ENCODE assay signal across 8 mouse cellular contexts in genomic region chr11:95415931-95416330, GRCm38 (mm10). TPM values are rescaled to one million over a fixed set of nuclear protein-coding genes. Genes with fewer than 3 reads are reported as not detected.
A peak's percentile ranks its signal among the peaks of the same experiment; 100 is the strongest.
DNase-seq lines count a peak whose midpoint lies in the region; ATAC-seq and TF ChIP-seq lines count a peak whose summit lies in the region.
"Had no signal": no experiment of that assay in that cellular context is flagged by ENCODE, and none has a peak within 500 bp of the region (broad histone marks: within the 10 kb centered on the region; RNA-seq: fewer than 3 reads in every experiment).

No protein-coding gene starts in this region.

- peaks cover 2% of the 10 kb centered on the region; the same call in 1 of the 2 replicates for H3K27me3 ChIP-seq in forebrain, embryonic 11.5 days (ENCODE audit: control insufficient read depth, insufficient read depth, low read length)
- no peaks in the 10 kb centered on the region for H3K27me3 ChIP-seq in intestine, postnatal 0 days (replicated peaks; ENCODE audit: control insufficient read depth, insufficient read depth, low read length)
- H3K27me3 ChIP-seq in stomach, embryonic 14.5 days (ENCODE audit: control insufficient read depth, insufficient read depth, low read length), result no peaks in the 10 kb centered on the region

- H3K9ac ChIP-seq in forebrain, embryonic 11.5 days (ENCODE audit: low read length), result no peak overlapping the region
- H3K9ac ChIP-seq in intestine, postnatal 0 days (ENCODE audit: low read depth, low read length), result no peak overlapping the region
- no peak overlapping the region for H3K9ac ChIP-seq in stomach, embryonic 14.5 days (replicated peaks; ENCODE audit: low read depth, low read length)

- no peak for ATAC-seq in forebrain, embryonic 11.5 days (replicated peaks; ENCODE audit: low FRiP score)
- no peak for ATAC-seq in intestine, postnatal 0 days
- no peak for ATAC-seq in stomach, embryonic 14.5 days (ENCODE audit: insufficient number of reproducible peaks, insufficient read depth, low FRiP score, low read depth)

- DNase-seq in lung, postnatal 36 days, result peak; percentile 46
- DNase-seq in lung, postnatal 25 days (ENCODE audit: low spot score), result no peak
- no peak for DNase-seq in forebrain, embryonic 11.5 days (ENCODE audit: low spot score)
- no peak for DNase-seq in thymus, postnatal 14 days
- DNase-seq in cerebellum, postnatal 4 days (ENCODE audit: low spot score in 2 of 2), result no peak
- DNase-seq: lung, adult 18-20 months had no signal

- peaks cover 3% of the 10 kb centered on the region; the same call in 1 of the 2 replicates for H3K4me1 ChIP-seq in forebrain, embryonic 11.5 days (replicated peaks; ENCODE audit: control insufficient read depth, insufficient read depth, low read length)
- peaks cover 8% of the 10 kb centered on the region; the same call in 1 of the 2 replicates for H3K4me1 ChIP-seq in intestine, postnatal 0 days (replicated peaks; ENCODE audit: control insufficient read depth, insufficient read depth, low read length)
- H3K4me1 ChIP-seq in stomach, embryonic 14.5 days (ENCODE audit: control insufficient read depth, insufficient read depth, low read length), result peaks cover 13% of the 10 kb centered on the region

- H3K27ac ChIP-seq in forebrain, embryonic 11.5 days (ENCODE audit: low read depth, low read length), result no peak overlapping the region
- H3K27ac ChIP-seq in intestine, postnatal 0 days (ENCODE audit: low read depth, low read length), result no peak overlapping the region
- H3K27ac ChIP-seq in stomach, embryonic 14.5 days (ENCODE audit: low read length), result no peak overlapping the region

- TF ChIP-seq CTCF in intestine, postnatal 0 days (IDR thresholded peaks at IDR 0.05; ENCODE audit: low read depth), result no peak

- no peaks in the 10 kb centered on the region for H3K36me3 ChIP-seq in forebrain, embryonic 11.5 days (ENCODE audit: control insufficient read depth, insufficient read depth, low read length)
- no peaks in the 10 kb centered on the region for H3K36me3 ChIP-seq in intestine, postnatal 0 days (ENCODE audit: control insufficient read depth, insufficient read depth)
- peaks cover 3% of the 10 kb centered on the region; the same call in 1 of the 2 replicates for H3K36me3 ChIP-seq in stomach, embryonic 14.5 days (ENCODE audit: control insufficient read depth, insufficient read depth, low read length)

- peak overlapping the region; percentile 46; the same call in 1 of the 2 replicates for H3K4me3 ChIP-seq in forebrain, embryonic 11.5 days (ENCODE audit: low read depth, low read length)
- H3K4me3 ChIP-seq in intestine, postnatal 0 days (ENCODE audit: low read depth, low read length), result no peak overlapping the region
- peak overlapping the region; percentile 62; the same call in 1 of the 2 replicates for H3K4me3 ChIP-seq in stomach, embryonic 14.5 days (ENCODE audit: low read depth, low read length)

- H3K9me3 ChIP-seq in forebrain, embryonic 11.5 days (ENCODE audit: control insufficient read depth, low read length), result no peaks in the 10 kb centered on the region
- H3K9me3 ChIP-seq in intestine, postnatal 0 days (ENCODE audit: control insufficient read depth), result no peaks in the 10 kb centered on the region
- H3K9me3 ChIP-seq in stomach, embryonic 14.5 days (ENCODE audit: control insufficient read depth, low read depth, low read length), result no peaks in the 10 kb centered on the region

- peak overlapping the region; percentile 62 for H3K4me2 ChIP-seq in forebrain, embryonic 11.5 days (ENCODE audit: low read depth, low read length, severe bottlenecking)
- peak overlapping the region; percentile 79; the same call in 1 of the 2 replicates for H3K4me2 ChIP-seq in intestine, postnatal 0 days (replicated peaks; ENCODE audit: low read depth)
- peak overlapping the region; percentile 43 for H3K4me2 ChIP-seq in stomach, embryonic 14.5 days (replicated peaks; ENCODE audit: low read depth, low read length)

RNA-seq across cellular contexts. Expression of gene Spop, which starts 2.1 kb away (rescaled TPM):
- 144 and 146 TPM in 2 replicates for polyA plus RNA-seq in forebrain, embryonic 11.5 days (2014; fragmentation: Nextera tagmentation; extraction: Ambion mirVana)
- polyA plus RNA-seq in intestine, postnatal 0 days (2015; fragmentation: Nextera tagmentation; extraction: Ambion mirVana), result 54.1 and 61.2 TPM in 2 replicates
- 105 and 111 TPM in 2 replicates for polyA plus RNA-seq in stomach, embryonic 14.5 days (2014; fragmentation: Nextera tagmentation; extraction: Ambion mirVana)

RNA-seq across cellular contexts. Expression of gene Slc35b1, which starts 31.4 kb away (rescaled TPM):
- polyA plus RNA-seq in forebrain, embryonic 11.5 days (2014; fragmentation: Nextera tagmentation; extraction: Ambion mirVana), result 116 and 118 TPM in 2 replicates
- 130 and 144 TPM in 2 replicates for polyA plus RNA-seq in intestine, postnatal 0 days (2015; fragmentation: Nextera tagmentation; extraction: Ambion mirVana)
- 91.0 and 98.1 TPM in 2 replicates for polyA plus RNA-seq in stomach, embryonic 14.5 days (2014; fragmentation: Nextera tagmentation; extraction: Ambion mirVana)
